In genomic region chr9:62295006-62295698, GRCm38 (mm10) we compare ENCODE assay signal across 9 mouse cellular contexts. TPM values are rescaled to one million over a fixed set of nuclear protein-coding genes. Genes with fewer than 3 reads are reported as not detected.
DNase-seq lines count a peak whose midpoint lies in the region; ATAC-seq and TF ChIP-seq lines count a peak whose summit lies in the region.
"Had no signal": no experiment of that assay in that cellular context is flagged by ENCODE, and none has a peak within 500 bp of the region (broad histone marks: within the 10 kb centered on the region; RNA-seq: fewer than 3 reads in every experiment).

No protein-coding gene starts in this region.

- H3K9ac ChIP-seq in liver, embryonic 14.5 days (replicated peaks) = no peak overlapping the region
- H3K9ac ChIP-seq: limb, embryonic 15.5 days had no signal

- ATAC-seq in G1E (ENCODE audit: extremely low read depth, insufficient number of reproducible peaks, low FRiP score, poor library complexity, severe bottlenecking) = no peak
- 0 out of 2 replicates have a peak, but pooled peaks have one; percentile 40 for ATAC-seq in cerebellum, adult (ENCODE audit: insufficient number of reproducible peaks, low FRiP score, low TSS enrichment)
- ATAC-seq in liver, embryonic 14.5 days (ENCODE audit: insufficient read depth) = no peak

- DNase-seq in 416B (ENCODE audit: low read depth) = peak; percentile 84
- peak; percentile 8 for DNase-seq in G1E (ENCODE audit: low spot score)
- peak; percentile 72 to 81 for DNase-seq in frontal cortex, postnatal 25 days (ENCODE audit: low spot score in 2 of 2)
- peak; percentile 89 for DNase-seq in kidney, postnatal 10 days
- DNase-seq in liver, embryonic 14.5 days (ENCODE audit: low read depth in 3 of 3, low spot score in 3 of 3) = peak; percentile 51 to 55 (median 55)
- peak; percentile 80 for DNase-seq in retina, postnatal 7 days (ENCODE audit: low read depth, low spot score)
- DNase-seq in urinary bladder, adult 18-20 months (ENCODE audit: low spot score in 2 of 2) = peak; percentile 52 to 56

- no peaks in the 10 kb centered on the region; the same call in 1 of the 2 replicates for H3K4me1 ChIP-seq in G1E (ENCODE audit: insufficient read depth, low read depth, low read length)
- no peaks in the 10 kb centered on the region for H3K4me1 ChIP-seq in liver, embryonic 14.5 days (replicated peaks; ENCODE audit: control insufficient read depth in 2 of 2, insufficient read depth in 2 of 2, low read length in 1 of 2)
- H3K4me1 ChIP-seq: limb, embryonic 15.5 days had no signal

- H3K36me3 ChIP-seq in G1E (replicated peaks) = no peaks in the 10 kb centered on the region
- H3K36me3 ChIP-seq in liver, embryonic 14.5 days (replicated peaks; ENCODE audit: control insufficient read depth, insufficient read depth, low read depth) = no peaks in the 10 kb centered on the region
- H3K36me3 ChIP-seq: limb, embryonic 15.5 days had no signal

- H3K4me2 ChIP-seq in liver, embryonic 14.5 days (ENCODE audit: low read depth) = no peak overlapping the region
- H3K4me2 ChIP-seq: limb, embryonic 15.5 days had no signal

- no peak for TF ChIP-seq EP300 in liver, embryonic 14.5 days (IDR thresholded peaks at IDR 0.05; ENCODE audit: low read depth)

- H3K9me3 ChIP-seq in G1E (replicated peaks) = no peaks in the 10 kb centered on the region
- no peaks in the 10 kb centered on the region for H3K9me3 ChIP-seq in liver, embryonic 14.5 days (ENCODE audit: control insufficient read depth, low read length)
- H3K9me3 ChIP-seq: limb, embryonic 15.5 days had no signal

- TF ChIP-seq CTCF in G1E (IDR thresholded peaks at IDR 0.05; ENCODE audit: low read depth, low read length) = peak; percentile 62
- TF ChIP-seq CTCF in liver, embryonic 14.5 days (IDR thresholded peaks at IDR 0.05; ENCODE audit: low read depth) = peak; percentile 88

- peaks cover 24% of the 10 kb centered on the region for H3K27me3 ChIP-seq in G1E (ENCODE audit: insufficient read depth, low read length)
- H3K27me3 ChIP-seq in liver, embryonic 14.5 days (ENCODE audit: control insufficient read depth, insufficient read depth, low read length) = no peaks in the 10 kb centered on the region
- H3K27me3 ChIP-seq: limb, embryonic 15.5 days had no signal

- H3K4me3 ChIP-seq in G1E (ENCODE audit: low read depth, low read length) = no peak overlapping the region
- no peak overlapping the region for H3K4me3 ChIP-seq in liver, embryonic 14.5 days (ENCODE audit: insufficient read depth in 1 of 2, low read depth in 2 of 2, low read length in 2 of 2)
- H3K4me3 ChIP-seq: limb, embryonic 15.5 days had no signal

- no peak overlapping the region for H3K27ac ChIP-seq in liver, embryonic 14.5 days
- H3K27ac ChIP-seq: limb, embryonic 15.5 days had no signal

- 18% methylated on average over 7 of the region's 7 CpGs for WGBS in liver, embryonic 14.5 days (ENCODE audit: insufficient replicate concordance)

RNA-seq across cellular contexts. Expression of gene Spesp1, which starts 13.1 kb away (rescaled TPM):
- total RNA-seq in G1E (2014; fragmentation: Nextera tagmentation) (not detected in 2 replicates), G1E (2017) (0.06 and 0.22 TPM in 2 replicates)
- not detected in 2 replicates for polyA plus RNA-seq in G1E (2012)
- polyA plus RNA-seq in liver, embryonic 14.5 days (2012; rRNA removed) = not detected in 2 replicates
- polyA plus RNA-seq in liver, embryonic 14.5 days (2014; fragmentation: Nextera tagmentation; extraction: Ambion mirVana) = not detected in 2 replicates
- polyA plus RNA-seq: limb, embryonic 15.5 days had no signal

RNA-seq across cellular contexts. Expression of gene Anp32a, which starts 45.9 kb away (rescaled TPM):
- total RNA-seq in G1E (2014; fragmentation: Nextera tagmentation) = 565 and 646 TPM in 2 replicates
- total RNA-seq in G1E (2017) = 481 and 765 TPM in 2 replicates
- polyA plus RNA-seq in G1E (2012) = 246 and 734 TPM in 2 replicates
- polyA plus RNA-seq in liver, embryonic 14.5 days (2012; rRNA removed) = 56.1 and 240 TPM in 2 replicates
- polyA plus RNA-seq in liver, embryonic 14.5 days (2014; fragmentation: Nextera tagmentation; extraction: Ambion mirVana) = 54.3 and 54.7 TPM in 2 replicates

Comparison
In these comparisons a context has a peak if more than half of its experiments do, and no peak if none do; other contexts are left out.
1. DNase-seq: peak in every context shown above with its lines; median percentile 89 in kidney, postnatal 10 days; 84 in 416B; 80 in retina, postnatal 7 days; 76 in frontal cortex, postnatal 25 days; 55 in liver, embryonic 14.5 days; 54 in urinary bladder, adult 18-20 months; 8 in G1E.